Mouse (Mus musculus) MEL (cell line): ENCODE data around the gene Dyrk1a.

ENCODE experiments used
- CHD2 ChIP-seq: IDR thresholded peaks from 2 replicates; pipeline ENCODE4 v1.6.1; 2011; ENCODE audit warnings: low read length, improper control_type of control experiment
- CTCF ChIP-seq, 3 experiments: IDR thresholded peaks in 2 of 3; conservative IDR thresholded peaks in 1 of 3; 2 replicates each; pipeline ENCODE4 v1.5.1; 2011 to 2012; ENCODE audit warnings: low read length in 3 of 3, low read depth in 2 of 3, mild to moderate bottlenecking in 2 of 3, improper control_type of control experiment in 1 of 3, inconsistent platforms in 1 of 3, mixed read lengths in 1 of 3, moderate library complexity in 1 of 3; ENCODE audit not compliant: control insufficient read depth in 1 of 3, insufficient read depth in 1 of 3, poor library complexity in 1 of 3, severe bottlenecking in 1 of 3
- GABPA ChIP-seq: IDR thresholded peaks from 2 replicates; pipeline ENCODE4 v1.6.1; 2012; ENCODE audit warnings: low read depth, mild to moderate bottlenecking, inconsistent platforms, low read length, improper control_type of control experiment, moderate library complexity
- KAT2A ChIP-seq: conservative IDR thresholded peaks from 2 replicates; pipeline ENCODE4 v1.6.1; 2012; ENCODE audit warnings: low read depth, low read length, improper control_type of control experiment, inconsistent platforms
- MXI1 ChIP-seq: IDR thresholded peaks from 2 replicates; pipeline ENCODE4 v1.6.1; 2011; ENCODE audit warnings: mild to moderate bottlenecking, low read depth, low read length, improper control_type of control experiment
- SMC3 ChIP-seq: IDR thresholded peaks from 2 replicates; pipeline ENCODE4 v1.6.1; 2011; ENCODE audit warnings: low read depth, low read length, improper control_type of control experiment
- USF1 ChIP-seq: IDR thresholded peaks from 2 replicates; pipeline ENCODE4 v1.6.1; 2014; ENCODE audit warnings: low read depth, mild to moderate bottlenecking, inconsistent platforms, low read length, improper control_type of control experiment, moderate library complexity
- ZKSCAN1 ChIP-seq: IDR thresholded peaks from 2 replicates; pipeline ENCODE4 v1.6.1; 2012; ENCODE audit warnings: low read depth, mild to moderate bottlenecking, inconsistent platforms, low read length, improper control_type of control experiment, moderate library complexity

GRCm38 (mm10) chr16:94527152-94527534 lies 42.7 kb upstream of the Dyrk1a start:
- TF ChIP-seq GABPA (no peak), CTCF (IDR thresholded peaks at IDR 0.05 in 2 of 3, conservative IDR thresholded peaks at IDR 0.05 in 1 of 3; ENCODE audit: control insufficient read depth in 1 of 3, insufficient read depth in 1 of 3, low read depth in 2 of 3, low read length in 3 of 3, poor library complexity in 1 of 3, severe bottlenecking in 1 of 3) (no peak), MXI1 (no peak), USF1 (no peak), KAT2A (no peak), CHD2 (no peak), ZKSCAN1 (no peak), SMC3 (no peak)
